Mouse (Mus musculus) cerebellum, adult 18-20 months (tissue): ENCODE data around the gene Ube4b.

Experiments used
- DNase-seq, 2 experiments: peaks; one replicate each; pipeline ENCODE4 v3.0.0; 2021

Ube4b gene

DNA sequence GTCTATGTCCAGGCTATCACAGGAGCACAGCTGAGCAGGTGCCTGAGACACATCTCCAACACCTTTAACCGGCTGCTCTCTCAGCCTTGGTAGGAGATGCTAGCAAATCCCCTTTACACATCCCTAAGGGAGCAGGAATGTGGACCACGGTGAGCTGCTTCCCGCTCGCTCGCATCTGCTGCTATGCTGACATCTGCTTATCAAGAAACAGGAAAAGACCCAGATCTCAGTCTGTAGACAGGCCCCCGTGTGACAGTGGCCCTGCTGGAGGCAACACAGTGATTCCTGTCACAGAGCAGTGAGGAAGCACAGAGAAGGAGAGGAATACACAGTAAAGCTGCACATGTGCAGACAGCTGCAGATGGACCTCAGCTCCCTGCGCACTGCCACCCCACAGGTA, 90.2 kb downstream of the Ube4b start:
- no peak for DNase-seq

- DNase-seq: peak; percentile 72 to 74
Observed at GRCm38 (mm10) chr4:149334881-149335280, 91.7 kb downstream of the Ube4b start.

DNA sequence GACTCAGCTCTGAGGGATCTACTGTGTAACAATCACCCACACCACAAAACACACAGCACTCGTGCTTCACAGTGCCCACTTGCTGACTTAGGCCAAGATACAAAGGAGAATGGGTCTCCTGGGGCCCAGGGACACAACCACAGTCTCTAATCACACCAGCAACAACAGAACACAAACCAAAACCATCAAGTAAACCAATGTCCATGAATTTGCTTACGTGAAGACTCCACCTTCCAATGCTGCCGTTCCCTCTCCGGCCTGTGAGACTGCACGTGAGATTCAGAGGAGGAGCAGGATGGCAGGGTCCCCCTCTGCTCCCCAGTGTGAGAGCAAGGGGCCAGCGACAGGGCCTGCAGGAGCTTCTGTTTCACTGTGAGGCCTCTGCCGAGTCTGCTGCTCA, 93.8 kb downstream of the Ube4b start:
- no peak for DNase-seq

DNA sequence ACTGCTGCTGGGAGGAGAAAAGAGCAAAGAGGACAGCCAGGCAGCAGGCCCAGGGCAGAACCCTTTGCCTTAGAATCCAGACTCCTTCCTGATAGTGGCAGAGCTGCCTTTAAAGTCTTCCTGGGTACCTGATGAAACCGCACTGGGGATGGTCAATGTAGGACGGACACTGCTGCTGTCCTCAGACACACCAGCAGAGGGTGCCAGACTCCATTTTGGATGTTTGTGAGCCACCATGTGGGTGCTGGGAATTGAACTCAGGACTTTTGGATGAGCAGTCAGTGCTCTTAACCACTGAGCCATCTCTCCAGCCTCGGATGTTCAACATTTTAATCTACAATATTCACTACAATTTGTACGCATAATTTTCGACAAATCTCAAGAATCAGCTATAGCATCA, 96.1 kb downstream of the Ube4b start:
- DNase-seq: no peak

DNA sequence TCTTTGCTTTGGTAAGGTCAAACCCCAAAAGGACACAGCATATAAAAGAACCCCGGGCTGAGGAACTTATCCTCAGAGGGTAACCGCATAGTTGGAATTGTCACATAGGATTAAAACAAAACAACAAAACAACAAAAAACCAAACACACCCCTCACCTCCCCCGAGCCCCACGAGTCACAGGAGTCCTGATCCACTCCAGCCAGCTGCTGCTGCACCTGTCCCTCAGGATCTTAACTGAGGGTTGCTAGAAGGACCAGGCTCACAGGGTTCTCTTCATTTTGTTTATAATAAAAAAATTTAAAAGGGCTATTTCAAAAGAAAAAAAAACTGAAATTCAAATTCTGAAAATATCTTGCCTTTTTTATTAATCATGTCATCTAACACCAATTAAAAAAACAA, 97.8 kb downstream of the Ube4b start:
- no peak for DNase-seq

GRCm38 (mm10) chr4:149327281-149327680, 99.3 kb downstream of the Ube4b start:
- no peak for DNase-seq

DNA sequence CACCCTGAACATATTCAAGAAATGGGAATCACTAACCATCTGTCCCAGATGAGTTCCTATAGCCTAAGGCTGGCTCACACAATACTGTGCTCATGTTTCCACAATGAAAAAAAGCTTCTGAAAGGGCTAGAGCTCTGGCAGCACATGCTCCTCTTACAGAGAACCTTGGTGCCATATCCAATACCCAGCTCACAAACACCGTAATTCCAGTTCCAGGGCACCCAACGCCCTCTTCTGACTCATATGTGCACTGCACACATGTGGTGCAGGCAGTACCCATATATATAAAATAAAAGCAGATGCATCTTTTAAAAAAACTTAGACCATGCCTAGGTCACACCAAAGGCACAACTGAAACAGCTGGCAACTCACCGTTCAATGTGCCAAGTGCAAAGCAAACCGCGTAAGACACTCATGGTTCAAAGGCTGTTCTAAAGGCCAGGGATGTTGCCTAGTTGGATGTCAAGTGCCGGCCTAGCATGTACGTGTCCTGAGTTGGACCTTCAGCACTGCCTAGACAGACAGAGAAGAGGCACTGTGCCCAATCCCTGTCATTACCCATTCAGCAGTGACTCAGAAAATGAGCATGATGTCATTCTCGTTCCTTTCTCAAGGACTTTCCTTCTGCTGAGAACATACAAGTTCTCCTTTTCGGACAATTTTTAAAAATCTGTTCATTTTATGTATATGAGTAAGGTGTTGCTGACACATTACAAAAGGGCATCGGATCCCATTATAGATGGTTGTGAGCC, 101.0 kb downstream of the Ube4b start:
- DNase-seq: no peak

DNA sequence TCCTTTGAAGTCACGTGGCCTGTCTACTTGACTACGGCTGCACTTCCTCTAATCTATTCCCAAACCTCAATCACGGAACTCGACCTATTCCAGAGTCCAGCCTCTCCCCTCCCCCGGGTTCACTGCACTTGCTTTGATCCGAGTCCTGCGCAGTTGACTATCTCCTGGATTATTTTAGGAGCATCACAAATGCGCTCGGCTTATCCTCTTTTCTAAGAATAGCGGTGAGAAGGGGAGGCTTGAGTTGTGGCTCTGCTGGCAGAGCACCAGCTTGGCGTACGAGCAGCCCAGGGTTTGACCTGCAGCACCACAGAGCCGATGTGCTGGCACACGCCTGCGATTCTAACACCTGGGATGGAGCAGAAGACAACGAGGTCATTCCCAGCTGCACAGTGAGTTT, 102.8 kb downstream of the Ube4b start:
- DNase-seq: no peak

DNA sequence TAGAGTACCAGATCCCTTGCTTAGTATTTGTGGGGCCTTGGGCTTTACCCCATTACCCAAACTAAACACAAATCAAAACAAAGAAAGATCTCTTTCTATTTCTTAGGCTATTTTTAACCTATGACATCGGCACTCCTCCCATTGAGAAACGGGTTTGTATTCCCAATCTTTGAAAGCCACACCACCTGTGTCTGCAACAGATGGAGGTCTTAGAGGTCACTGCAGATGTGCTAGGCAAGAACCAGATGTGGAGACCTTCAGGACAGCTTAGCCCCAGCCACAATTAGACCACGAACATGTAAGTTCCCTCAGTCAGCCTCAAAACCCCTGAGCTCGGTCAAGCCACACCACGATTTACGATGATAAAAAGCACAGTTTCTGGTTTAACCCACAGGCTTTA, 103.8 kb downstream of the Ube4b start:
- DNase-seq: no peak

- no peak for DNase-seq
Observed at GRCm38 (mm10) chr4:149322286-149322685, 104.3 kb downstream of the Ube4b start.

- no peak for DNase-seq
Observed at GRCm38 (mm10) chr4:149319088-149319487, 107.5 kb downstream of the Ube4b start.

- peak; percentile 88 to 94 for DNase-seq
Observed at GRCm38 (mm10) chr4:149317387-149317786, 109.2 kb downstream of the Ube4b start.

DNA sequence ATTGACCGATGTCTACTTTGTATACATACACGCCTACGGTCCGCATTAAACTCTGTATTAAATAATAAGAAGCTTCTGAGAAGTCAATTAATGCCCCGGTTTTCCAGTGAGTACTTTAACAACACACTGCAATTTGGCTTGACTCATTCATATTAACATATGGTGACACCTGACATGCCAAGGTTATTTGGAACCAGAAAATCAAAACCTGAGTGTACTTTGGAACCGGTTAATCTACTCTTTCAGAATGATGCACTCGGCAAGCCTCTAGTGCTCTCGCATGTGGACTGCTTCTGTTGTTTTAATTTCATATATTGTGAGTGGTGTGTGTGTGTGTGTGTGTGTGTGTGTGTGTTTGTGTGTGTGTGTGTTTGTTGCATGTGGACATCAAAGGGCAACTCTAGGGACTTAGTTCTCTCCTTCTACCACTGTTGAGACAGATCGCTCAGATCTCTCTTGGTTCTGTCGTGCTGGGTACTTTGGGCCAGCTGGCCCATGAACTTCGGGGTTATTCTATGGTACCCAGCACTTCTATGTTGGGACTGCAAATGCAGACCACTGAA, 112.2 kb downstream of the Ube4b start:
- peak; percentile 45 to 51 for DNase-seq

GRCm38 (mm10) chr4:149313558-149314253, 112.8 kb downstream of the Ube4b start:
- peak in 1 of 2 experiments; percentile 38 for DNase-seq

DNA sequence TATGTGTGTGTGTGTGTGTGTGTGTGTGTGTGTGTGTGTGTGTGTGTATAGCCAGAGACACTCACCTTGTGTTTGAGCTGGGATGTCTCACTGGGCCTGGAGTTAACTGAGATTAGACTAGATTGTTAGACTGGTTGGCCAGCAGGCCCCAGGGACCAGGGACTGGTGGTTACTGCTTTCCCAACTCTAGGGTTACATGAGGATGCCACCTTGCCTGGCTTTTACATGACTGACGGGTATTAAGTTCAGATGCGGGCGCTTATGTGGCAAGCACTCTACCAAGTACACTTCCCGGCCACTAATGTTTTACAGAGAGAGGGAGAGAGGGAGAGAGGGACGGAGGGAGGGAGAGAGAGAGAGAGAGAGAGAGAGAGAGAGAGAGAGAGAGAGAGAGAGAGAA, 114.6 kb downstream of the Ube4b start:
- no peak for DNase-seq

DNA sequence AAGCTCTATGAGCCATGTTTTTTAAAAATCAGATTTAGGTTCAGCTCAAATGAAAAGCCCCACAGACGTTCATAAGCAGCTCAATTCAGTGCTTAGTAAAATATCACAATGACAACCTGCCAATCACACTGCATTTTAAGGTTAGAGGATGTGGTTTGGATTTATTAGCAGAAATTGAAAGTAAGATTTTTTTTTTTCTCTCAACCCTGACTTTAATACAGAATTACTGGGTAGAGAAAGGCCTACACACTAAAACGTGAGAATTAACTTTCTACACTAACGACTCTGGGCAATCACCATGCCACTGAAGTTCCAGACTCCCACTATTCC, 118.1 kb downstream of the Ube4b start:
- DNase-seq: no peak

GRCm38 (mm10) chr4:149307596-149308490, 118.7 kb downstream of the Ube4b start, which contains the start of gene Kif1b:
TSS of gene Kif1b (minus strand) at chr4:149307693.
- DNase-seq: peak; percentile 97 to 100

DNA sequence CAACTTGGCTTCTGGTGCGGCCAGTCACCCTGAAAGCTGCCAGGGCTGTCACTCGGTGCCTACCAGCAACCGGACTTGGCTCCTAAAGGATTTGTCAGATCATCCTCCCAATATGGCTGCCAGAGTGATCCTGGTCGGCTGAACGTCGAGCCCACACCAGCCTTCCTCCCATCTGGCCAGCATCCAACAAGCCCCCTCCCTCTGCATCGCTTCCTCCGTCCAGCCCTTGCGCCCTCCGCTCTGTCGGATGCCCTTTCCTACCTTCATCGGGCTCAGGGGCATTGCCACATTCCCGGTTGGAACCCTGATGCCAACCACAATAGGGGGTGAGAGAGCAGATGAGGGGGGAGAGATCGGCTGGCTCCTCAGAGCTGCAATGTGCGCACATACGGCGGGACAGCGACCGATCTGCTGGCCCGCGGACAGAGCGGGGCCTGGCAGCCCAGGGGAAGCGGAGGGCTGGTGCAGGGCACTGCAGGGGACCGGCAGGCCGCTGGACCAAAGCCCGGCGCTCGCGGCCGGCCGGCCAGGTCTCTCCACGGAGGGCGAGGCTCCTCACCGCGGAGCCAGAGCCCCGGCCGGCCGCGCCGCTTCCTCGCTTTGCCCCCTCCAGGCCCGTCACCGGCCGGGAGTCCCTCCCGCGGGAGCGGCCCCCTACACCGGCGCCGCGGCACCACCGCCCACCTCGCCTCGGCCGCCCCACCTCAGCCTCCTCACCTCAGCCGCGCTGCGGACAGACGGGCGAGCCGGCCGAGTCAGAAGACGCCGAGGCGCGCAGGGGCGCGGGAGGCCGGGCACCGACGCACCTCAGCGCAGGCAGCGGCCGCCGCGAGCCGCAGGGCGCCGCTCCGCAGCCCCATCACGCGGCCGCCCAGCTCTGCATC, 119.6 kb downstream of the Ube4b start:
- peak; percentile 91 to 95 for DNase-seq

- DNase-seq: no peak
Observed at GRCm38 (mm10) chr4:149305761-149306711, 120.5 kb downstream of the Ube4b start.

DNA sequence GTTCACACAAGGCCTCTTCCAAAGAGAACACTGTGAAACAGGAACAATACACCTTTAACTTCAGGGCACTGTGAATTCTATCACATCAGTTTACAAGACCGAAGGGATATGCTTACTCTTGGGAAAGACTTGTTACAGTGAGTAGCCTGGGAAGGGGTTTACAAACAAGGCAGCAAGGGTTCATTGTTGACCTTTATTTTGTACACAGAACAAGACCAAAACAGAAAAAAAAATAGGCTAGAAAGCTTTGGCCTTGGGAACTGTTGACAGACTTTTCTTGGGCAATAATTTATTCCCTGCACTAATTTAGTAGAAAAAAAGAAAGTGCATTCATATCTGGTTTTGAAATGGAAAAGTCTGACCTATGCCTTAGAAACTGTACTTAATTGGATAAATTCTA, 122.1 kb downstream of the Ube4b start:
- DNase-seq: no peak

- no peak for DNase-seq
Observed at GRCm38 (mm10) chr4:149303502-149303901, 123.0 kb downstream of the Ube4b start.
